Mouse (Mus musculus) embryo, embryonic 11.5 days (tissue): ENCODE data around the gene Dock8.

Experiments
- DNase-seq: peaks from one replicate; pipeline ENCODE4 v3.0.0-alpha.2; 2012; ENCODE audit warnings: low read depth, low spot score

The Dock8 gene

GRCm38 (mm10) chr19:25186316-25186715 is 187.0 kb downstream of the Dock8 start:
- DNase-seq: no peak

- no peak for DNase-seq
Observed at GRCm38 (mm10) chr19:25187681-25188080, 188.3 kb downstream of the Dock8 start.

- no peak for DNase-seq
Observed at GRCm38 (mm10) chr19:25193751-25194150, 194.4 kb downstream of the Dock8 start.

GRCm38 (mm10) chr19:25200081-25200860 is 200.9 kb downstream of the Dock8 start:
- no peak for DNase-seq

- no peak for DNase-seq
Observed at GRCm38 (mm10) chr19:25203077-25203476, 203.7 kb downstream of the Dock8 start.

- no peak for DNase-seq
Observed at GRCm38 (mm10) chr19:25206969-25207368, 207.6 kb downstream of the Dock8 start.

- peak; percentile 23 for DNase-seq
Observed at GRCm38 (mm10) chr19:25207731-25208361, 208.5 kb downstream of the Dock8 start.

GRCm38 (mm10) chr19:25208596-25209110 is 209.3 kb downstream of the Dock8 start:
- no peak for DNase-seq

GRCm38 (mm10) chr19:25220611-25221010 is 221.3 kb downstream of the Dock8 start:
- DNase-seq: no peak

- DNase-seq: no peak
Observed at GRCm38 (mm10) chr19:25221964-25222640, 222.8 kb downstream of the Dock8 start.

- no peak for DNase-seq
Observed at GRCm38 (mm10) chr19:25230058-25230974, 231.0 kb downstream of the Dock8 start.

GRCm38 (mm10) chr19:25230975-25231334 is 231.6 kb downstream of the Dock8 start:
- no peak for DNase-seq

- no peak for DNase-seq
Observed at GRCm38 (mm10) chr19:25232032-25232431, 232.7 kb downstream of the Dock8 start.

GRCm38 (mm10) chr19:25236596-25237491 is 237.5 kb downstream of the Dock8 start, which contains the start of gene Kank1:
TSS of gene Kank1 (plus strand) at chr19:25236975.
- DNase-seq: peak; percentile 64

GRCm38 (mm10) chr19:25237492-25238040 is 238.2 kb downstream of the Dock8 start:
- DNase-seq: peak; percentile 23

- no peak for DNase-seq
Observed at GRCm38 (mm10) chr19:25238121-25238520, 238.8 kb downstream of the Dock8 start.

- DNase-seq: no peak
Observed at GRCm38 (mm10) chr19:25243566-25243965, 244.2 kb downstream of the Dock8 start.

- no peak for DNase-seq
Observed at GRCm38 (mm10) chr19:25246062-25246461, 246.7 kb downstream of the Dock8 start.

- no peak for DNase-seq
Observed at GRCm38 (mm10) chr19:25247858-25248552, 248.7 kb downstream of the Dock8 start.
